Mouse (Mus musculus): ENCODE measurements around the gene Catsper1. TPM values are rescaled to one million over a fixed set of nuclear protein-coding genes. Genes with fewer than 3 reads are reported as not detected.

Catsper1 gene
- polyA plus RNA-seq (2014; fragmentation: Nextera tagmentation; extraction: Ambion mirVana), result not detected in 2 replicates

GRCm38 (mm10) chr19:5335441-5335840, at the start of gene Catsper1:
Gene Catsper1 (plus strand): TSS chr19:5335741.
- WGBS, result 92% methylated on average over 6 of the region's 6 CpGs
- DNase-seq (ENCODE audit: low spot score), result no peak
- H3K4me2 ChIP-seq (ENCODE audit: low read depth, low read length, severe bottlenecking), result no peak within 1 kb of the TSS

GRCm38 (mm10) chr19:5294972-5295735, 40.4 kb upstream of the Catsper1 start, which contains the start of gene Sf3b2:
Gene Sf3b2 (minus strand): TSS chr19:5295455.
- ATAC-seq (replicated peaks; ENCODE audit: low FRiP score), result peak; percentile 93
- Histone ChIP-seq H3K9me3 (ENCODE audit: control insufficient read depth, low read length) (no peaks in the 10 kb centered on the region), H3K27me3 (ENCODE audit: control insufficient read depth, insufficient read depth, low read length) (no peaks in the 10 kb centered on the region), H3K4me1 (replicated peaks; ENCODE audit: control insufficient read depth, insufficient read depth, low read length) (peaks cover 8% of the 10 kb centered on the region), H3K9ac (ENCODE audit: low read length) (peak within 1 kb of the TSS; percentile 89), H3K27ac (ENCODE audit: low read depth, low read length) (peak within 1 kb of the TSS; percentile 81), H3K36me3 (ENCODE audit: control insufficient read depth, insufficient read depth, low read length) (peaks cover 14% of the 10 kb centered on the region), H3K4me2 (ENCODE audit: low read depth, low read length, severe bottlenecking) (peak within 1 kb of the TSS; percentile 68), H3K4me3 (ENCODE audit: low read depth, low read length) (peak within 1 kb of the TSS; percentile 88)
- DNase-seq (ENCODE audit: low spot score), result peak; percentile 98
- WGBS, result under 1% methylated on average over 46 of the region's 46 CpGs

More at GRCm38 (mm10) chr19:5335441-5335840, at the start of gene Catsper1:
- no peaks in the 10 kb centered on the region for H3K9me3 ChIP-seq (ENCODE audit: control insufficient read depth, low read length)
- H3K4me1 ChIP-seq (replicated peaks; ENCODE audit: control insufficient read depth, insufficient read depth, low read length), result no peaks in the 10 kb centered on the region
- no peak for ATAC-seq (replicated peaks; ENCODE audit: low FRiP score)
- H3K27me3 ChIP-seq (ENCODE audit: control insufficient read depth, insufficient read depth, low read length), result no peaks in the 10 kb centered on the region
- H3K4me3 ChIP-seq (ENCODE audit: low read depth, low read length), result no peak within 1 kb of the TSS
- no peak within 1 kb of the TSS for H3K27ac ChIP-seq (ENCODE audit: low read depth, low read length)
- no peaks in the 10 kb centered on the region for H3K36me3 ChIP-seq (ENCODE audit: control insufficient read depth, insufficient read depth, low read length)
- H3K9ac ChIP-seq (ENCODE audit: low read length), result no peak within 1 kb of the TSS

GRCm38 (mm10) chr19:5295736-5296075, 39.8 kb upstream of the Catsper1 start:
- peak overlapping the region; percentile 81 for H3K27ac ChIP-seq (ENCODE audit: low read depth, low read length)
- H3K4me1 ChIP-seq (replicated peaks; ENCODE audit: control insufficient read depth, insufficient read depth, low read length), result peaks cover 8% of the 10 kb centered on the region
- no peaks in the 10 kb centered on the region for H3K27me3 ChIP-seq (ENCODE audit: control insufficient read depth, insufficient read depth, low read length)
- H3K4me3 ChIP-seq (ENCODE audit: low read depth, low read length), result peak overlapping the region; percentile 88
- no peaks in the 10 kb centered on the region for H3K9me3 ChIP-seq (ENCODE audit: control insufficient read depth, low read length)
- peak overlapping the region; percentile 77 for H3K9ac ChIP-seq (ENCODE audit: low read length)
- DNase-seq (ENCODE audit: low spot score) (no peak), ATAC-seq (replicated peaks; ENCODE audit: low FRiP score) (peak; percentile 47; the same call in 1 of the 2 replicates)
- WGBS, result 6% methylated on average over 13 of the region's 13 CpGs
- H3K4me2 ChIP-seq (ENCODE audit: low read depth, low read length, severe bottlenecking), result peak overlapping the region; percentile 68
- peaks cover 10% of the 10 kb centered on the region for H3K36me3 ChIP-seq (ENCODE audit: control insufficient read depth, insufficient read depth, low read length)

- Histone ChIP-seq H3K4me3 (ENCODE audit: low read depth, low read length) (no peak overlapping the region), H3K9me3 (ENCODE audit: control insufficient read depth, low read length) (no peaks in the 10 kb centered on the region), H3K4me2 (ENCODE audit: low read depth, low read length, severe bottlenecking) (no peak overlapping the region), H3K36me3 (ENCODE audit: control insufficient read depth, insufficient read depth, low read length) (peaks cover 7% of the 10 kb centered on the region), H3K27me3 (ENCODE audit: control insufficient read depth, insufficient read depth, low read length) (no peaks in the 10 kb centered on the region), H3K4me1 (replicated peaks; ENCODE audit: control insufficient read depth, insufficient read depth, low read length) (peaks cover 8% of the 10 kb centered on the region), H3K27ac (ENCODE audit: low read depth, low read length) (no peak overlapping the region), H3K9ac (ENCODE audit: low read length) (no peak overlapping the region)
- WGBS, result 79% methylated on average over 5 of the region's 5 CpGs
- DNase-seq (ENCODE audit: low spot score) (no peak), ATAC-seq (replicated peaks; ENCODE audit: low FRiP score) (no peak)
Measured at GRCm38 (mm10) chr19:5296630-5297029, 38.9 kb upstream of the Catsper1 start.

- ATAC-seq (replicated peaks; ENCODE audit: low FRiP score) (peak; percentile 57), DNase-seq (ENCODE audit: low spot score) (peak; percentile 83)
- H3K9ac ChIP-seq (ENCODE audit: low read length), result peak within 1 kb of the TSS; percentile 62
- peaks cover 8% of the 10 kb centered on the region for H3K4me1 ChIP-seq (replicated peaks; ENCODE audit: control insufficient read depth, insufficient read depth, low read length)
- H3K27me3 ChIP-seq (ENCODE audit: control insufficient read depth, insufficient read depth, low read length), result no peaks in the 10 kb centered on the region
- no peaks in the 10 kb centered on the region; the same call in 1 of the 2 replicates for H3K36me3 ChIP-seq (ENCODE audit: control insufficient read depth, insufficient read depth, low read length)
- H3K9me3 ChIP-seq (ENCODE audit: control insufficient read depth, low read length), result no peaks in the 10 kb centered on the region
- peak within 1 kb of the TSS; percentile 51 for H3K4me2 ChIP-seq (ENCODE audit: low read depth, low read length, severe bottlenecking)
- H3K27ac ChIP-seq (ENCODE audit: low read depth, low read length), result 0 out of 2 replicates have a peak within 1 kb of the TSS, but pooled peaks have one; percentile 65
- WGBS, result 5% methylated on average over 31 of the region's 32 CpGs
- peak within 1 kb of the TSS; percentile 36 for H3K4me3 ChIP-seq (ENCODE audit: low read depth, low read length)
Measured at GRCm38 (mm10) chr19:5297903-5298800, 37.4 kb upstream of the Catsper1 start, which contains the start of gene Gal3st3. Gene Gal3st3 (plus strand): TSS chr19:5298331.

- Histone ChIP-seq H3K27ac (ENCODE audit: low read depth, low read length) (no peak overlapping the region), H3K27me3 (ENCODE audit: control insufficient read depth, insufficient read depth, low read length) (no peaks in the 10 kb centered on the region), H3K36me3 (ENCODE audit: control insufficient read depth, insufficient read depth, low read length) (no peaks in the 10 kb centered on the region; the same call in 1 of the 2 replicates), H3K9ac (ENCODE audit: low read length) (no peak overlapping the region), H3K9me3 (ENCODE audit: control insufficient read depth, low read length) (no peaks in the 10 kb centered on the region), H3K4me2 (ENCODE audit: low read depth, low read length, severe bottlenecking) (no peak overlapping the region), H3K4me1 (replicated peaks; ENCODE audit: control insufficient read depth, insufficient read depth, low read length) (peaks cover 6% of the 10 kb centered on the region; the same call in 1 of the 2 replicates), H3K4me3 (ENCODE audit: low read depth, low read length) (no peak overlapping the region)
- ATAC-seq (replicated peaks; ENCODE audit: low FRiP score) (no peak), DNase-seq (ENCODE audit: low spot score) (peak; percentile 41)
- WGBS, result 86% methylated on average over 6 of the region's 6 CpGs
Measured at GRCm38 (mm10) chr19:5300588-5300987, 35.0 kb upstream of the Catsper1 start.

GRCm38 (mm10) chr19:5302455-5302854, 33.1 kb upstream of the Catsper1 start:
- Histone ChIP-seq H3K36me3 (ENCODE audit: control insufficient read depth, insufficient read depth, low read length) (peaks cover 3% of the 10 kb centered on the region; the same call in 1 of the 2 replicates), H3K4me2 (ENCODE audit: low read depth, low read length, severe bottlenecking) (no peak overlapping the region), H3K9me3 (ENCODE audit: control insufficient read depth, low read length) (no peaks in the 10 kb centered on the region; the same call in 1 of the 2 replicates), H3K27ac (ENCODE audit: low read depth, low read length) (no peak overlapping the region), H3K4me3 (ENCODE audit: low read depth, low read length) (no peak overlapping the region), H3K4me1 (replicated peaks; ENCODE audit: control insufficient read depth, insufficient read depth, low read length) (peaks cover 4% of the 10 kb centered on the region; the same call in 1 of the 2 replicates), H3K27me3 (ENCODE audit: control insufficient read depth, insufficient read depth, low read length) (no peaks in the 10 kb centered on the region), H3K9ac (ENCODE audit: low read length) (no peak overlapping the region)
- DNase-seq (ENCODE audit: low spot score) (peak; percentile 75), ATAC-seq (replicated peaks; ENCODE audit: low FRiP score) (no peak)
- 22% methylated on average over 4 of the region's 4 CpGs for WGBS

GRCm38 (mm10) chr19:5306279-5306678, 29.3 kb upstream of the Catsper1 start:
- no peak for DNase-seq (ENCODE audit: low spot score)
- Histone ChIP-seq H3K9me3 (ENCODE audit: control insufficient read depth, low read length) (no peaks in the 10 kb centered on the region; the same call in 1 of the 2 replicates), H3K4me2 (ENCODE audit: low read depth, low read length, severe bottlenecking) (no peak overlapping the region), H3K27ac (ENCODE audit: low read depth, low read length) (no peak overlapping the region), H3K4me3 (ENCODE audit: low read depth, low read length) (no peak overlapping the region), H3K4me1 (replicated peaks; ENCODE audit: control insufficient read depth, insufficient read depth, low read length) (no peaks in the 10 kb centered on the region), H3K27me3 (ENCODE audit: control insufficient read depth, insufficient read depth, low read length) (no peaks in the 10 kb centered on the region), H3K36me3 (ENCODE audit: control insufficient read depth, insufficient read depth, low read length) (peaks cover 5% of the 10 kb centered on the region; the same call in 1 of the 2 replicates), H3K9ac (ENCODE audit: low read length) (no peak overlapping the region)
- ATAC-seq (replicated peaks; ENCODE audit: low FRiP score), result no peak
- WGBS, result 90% methylated on average over 6 of the region's 6 CpGs

Measured in forebrain, embryonic 11.5 days (tissue).